Mouse (Mus musculus) midbrain, postnatal 0 days (tissue): ENCODE results near the gene Dcaf17. TPM values are rescaled to one million over a fixed set of nuclear protein-coding genes. Genes with fewer than 3 reads are reported as not detected.

Experiments used
- ATAC-seq: fragments of 200-750 bp; cut with Nextera tagmentation; 2 replicates; pipeline ENCODE4 v1.8.0; 2017; ENCODE audit warnings: moderate number of reproducible peaks, mild to moderate bottlenecking, moderate TSS enrichment, moderate library complexity; ENCODE audit not compliant: low FRiP score
- DNase-seq: peaks from one replicate; pipeline ENCODE4 v3.0.0-alpha.2; 2015; ENCODE audit warnings: low spot score
- H3K27ac ChIP-seq: fragments of 300-500 bp; sonication (generic); 2 replicates; pipeline ENCODE4 v1.5.1; 2014; ENCODE audit warnings: low read depth, mild to moderate bottlenecking, low read length, mixed read lengths
- H3K27me3 ChIP-seq: fragments of 300-500 bp; sonication (generic); 2 replicates; pipeline ENCODE4 v1.6.1; 2014; ENCODE audit warnings: low read length, control low read depth, mixed read lengths; ENCODE audit not compliant: insufficient read depth
- H3K36me3 ChIP-seq: fragments of 300-500 bp; sonication (generic); 2 replicates; pipeline ENCODE4 v1.6.1; 2014; ENCODE audit warnings: low read length, control low read depth, mixed read lengths; ENCODE audit not compliant: insufficient read depth
- H3K4me1 ChIP-seq: fragments of 300-500 bp; sonication (generic); 2 replicates; pipeline ENCODE4 v1.6.1; 2014; ENCODE audit warnings: mild to moderate bottlenecking, control low read depth, antibody characterized with exemption, low read length, mixed read lengths; ENCODE audit not compliant: insufficient read depth
- H3K4me2 ChIP-seq: fragments of 300-500 bp; sonication (generic); 2 replicates; pipeline ENCODE4 v1.6.1; 2014; ENCODE audit warnings: low read depth, mild to moderate bottlenecking, low read length, mixed read lengths; ENCODE audit not compliant: poor library complexity, severe bottlenecking
- H3K4me3 ChIP-seq: fragments of 300-500 bp; sonication (generic); 2 replicates; pipeline ENCODE4 v1.5.1; 2014; ENCODE audit warnings: low read depth, mild to moderate bottlenecking, low read length, moderate library complexity
- H3K9ac ChIP-seq: fragments of 300-500 bp; sonication (generic); replicated peaks from 2 replicates; pipeline ENCODE4 v1.6.1; 2014; ENCODE audit warnings: mild to moderate bottlenecking, low read length, moderate library complexity, mixed read lengths; ENCODE audit not compliant: poor library complexity, severe bottlenecking
- H3K9me3 ChIP-seq: fragments of 300-500 bp; sonication (generic); 2 replicates; pipeline ENCODE4 v1.6.1; 2016; ENCODE audit warnings: low read length, control low read depth
- CTCF ChIP-seq: IDR thresholded peaks from 2 replicates; pipeline ENCODE4 v1.5.1; 2016; ENCODE audit warnings: antibody characterized with exemption, mild to moderate bottlenecking
- WGBS: fragments of 180-500 bp; shearing (Covaris S2); extraction: QIAGEN DNeasy Blood & Tissue Kit; methylation state at CpG from one replicate; pipeline ENCODE4 v1.1.7; 2014; 5-methylcytosine and 5-hydroxymethylcytosine counted together
- polyA plus RNA-seq: library from polyadenylated mRNA; unstranded; fragments of >200 nt; fragmentation: Nextera tagmentation; extraction: Ambion mirVana; gene quantifications from 2 replicates; pipeline ENCODE4 v1.2.1, GENCODE M21; 2015
- total RNA-seq: library from RNA; depleted of rRNA; stranded (reverse); fragments of >200 nt; gene quantifications from 2 replicates; pipeline ENCODE4 v1.2.3, GENCODE M21; 2014

The Dcaf17 gene
- total and polyA plus RNA-seq, 2 experiments from 2014 or later = 10.6 to 23.6 TPM

DNA sequence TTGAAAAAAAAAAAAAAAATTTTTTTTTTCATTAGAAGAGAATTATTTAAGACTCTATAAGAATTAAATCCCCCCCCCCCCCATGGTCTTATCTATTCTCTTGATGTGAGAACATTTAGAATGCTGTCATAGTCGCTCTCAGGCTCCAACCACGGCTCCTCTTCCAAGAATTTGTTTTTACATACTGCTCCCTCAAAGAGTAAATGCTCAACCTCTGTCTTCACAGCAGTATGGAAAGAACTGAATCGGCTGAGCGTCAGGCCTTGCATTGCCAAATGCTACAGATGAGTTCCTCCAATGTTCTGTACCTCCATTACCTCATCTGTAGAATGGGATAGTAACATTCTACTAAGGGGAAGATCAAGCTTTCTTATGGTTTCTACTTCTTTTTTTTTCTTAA, 16.5 kb downstream of the Dcaf17 start:
- no peaks in the 10 kb centered on the region for H3K9me3 ChIP-seq
- no peaks in the 10 kb centered on the region for H3K27me3 ChIP-seq
- H3K27ac ChIP-seq = no peak overlapping the region
- H3K4me2 ChIP-seq = no peak overlapping the region
- peaks cover under 1% of the 10 kb centered on the region; the same call in 1 of the 2 replicates for H3K36me3 ChIP-seq
- H3K9ac ChIP-seq = no peak overlapping the region
- H3K4me3 ChIP-seq = no peak overlapping the region
- DNase-seq = no peak
- WGBS = 95% methylated on average over 4 of the region's 4 CpGs
- ATAC-seq = no peak
- no peaks in the 10 kb centered on the region for H3K4me1 ChIP-seq
- no peak for TF ChIP-seq CTCF

DNA sequence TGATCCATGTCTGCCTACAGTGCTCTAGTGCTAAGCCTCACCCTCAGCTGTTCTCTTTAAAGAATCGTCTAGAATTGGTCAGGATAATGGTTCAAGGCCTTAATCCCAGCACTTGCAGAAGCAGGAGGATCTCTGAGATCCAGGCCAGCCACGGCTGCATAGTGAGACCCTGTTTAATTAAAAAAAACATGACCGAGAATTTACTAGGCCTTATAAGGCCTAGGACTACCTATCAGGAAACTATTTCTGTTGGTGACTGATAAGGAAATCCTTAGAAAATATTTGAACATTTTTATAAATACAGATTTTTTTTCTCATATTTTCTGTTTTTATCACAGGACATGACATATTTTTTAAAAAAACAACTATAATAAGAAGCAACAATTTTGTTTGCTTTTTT, 18.2 kb downstream of the Dcaf17 start:
- no peak overlapping the region for H3K9ac ChIP-seq
- H3K27me3 ChIP-seq = no peaks in the 10 kb centered on the region
- no peak overlapping the region for H3K27ac ChIP-seq
- no peak overlapping the region for H3K4me2 ChIP-seq
- H3K9me3 ChIP-seq = no peaks in the 10 kb centered on the region
- no peak for TF ChIP-seq CTCF
- DNase-seq = no peak
- no peak for ATAC-seq
- no peak overlapping the region for H3K4me3 ChIP-seq
- H3K36me3 ChIP-seq = peaks cover 2% of the 10 kb centered on the region; the same call in 1 of the 2 replicates
- WGBS = 88% methylated on average over 3 of the region's 3 CpGs
- H3K4me1 ChIP-seq = no peaks in the 10 kb centered on the region

DNA sequence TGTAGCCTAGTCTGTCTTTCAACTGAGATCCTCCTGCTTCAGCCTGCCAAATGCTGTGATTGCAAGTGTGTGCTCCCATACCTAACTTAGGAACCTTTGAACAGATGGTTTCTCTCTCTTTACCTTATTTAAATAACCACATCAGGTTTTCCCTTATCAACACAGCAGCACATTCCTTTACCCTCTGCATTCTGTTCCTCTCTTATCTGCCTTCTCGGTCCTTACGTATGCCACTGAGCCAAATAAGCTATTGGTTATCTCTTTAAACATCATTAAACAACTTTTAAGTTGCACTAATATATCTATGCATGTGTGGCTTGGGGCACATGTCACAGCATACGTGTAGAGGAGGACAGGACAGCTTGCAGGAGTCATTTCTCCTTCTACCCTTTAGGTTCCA, 18.7 kb downstream of the Dcaf17 start:
- no peaks in the 10 kb centered on the region for H3K9me3 ChIP-seq
- H3K27ac ChIP-seq = no peak overlapping the region
- WGBS = 97% methylated on average over 3 of the region's 3 CpGs
- TF ChIP-seq CTCF = no peak
- no peak overlapping the region for H3K9ac ChIP-seq
- H3K27me3 ChIP-seq = no peaks in the 10 kb centered on the region
- H3K4me1 ChIP-seq = no peaks in the 10 kb centered on the region
- no peak for ATAC-seq
- no peak for DNase-seq
- H3K4me2 ChIP-seq = no peak overlapping the region
- peaks cover 2% of the 10 kb centered on the region; the same call in 1 of the 2 replicates for H3K36me3 ChIP-seq
- H3K4me3 ChIP-seq = no peak overlapping the region

DNA sequence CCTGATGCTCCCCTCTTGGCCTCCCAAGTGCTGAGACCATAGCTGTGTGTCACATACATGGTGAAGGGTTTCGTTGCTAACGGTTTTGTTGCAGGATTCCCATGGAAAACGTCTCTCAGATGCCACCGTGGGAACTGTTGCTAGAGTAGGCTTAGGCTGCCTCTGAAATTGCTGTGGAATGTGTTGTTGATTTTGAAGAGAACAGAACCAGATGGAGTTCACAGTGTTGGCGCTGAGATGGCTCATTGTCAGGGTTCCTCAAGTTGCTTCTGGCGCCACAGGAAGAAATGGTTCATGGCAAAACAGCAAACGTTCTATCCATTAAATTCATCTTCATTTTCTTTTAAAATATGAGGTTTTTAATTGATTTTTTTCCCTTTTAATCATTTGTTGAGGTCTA, 27.3 kb downstream of the Dcaf17 start:
- Histone ChIP-seq H3K9me3 (no peaks in the 10 kb centered on the region), H3K36me3 (no peaks in the 10 kb centered on the region), H3K4me2 (no peak overlapping the region), H3K4me1 (no peaks in the 10 kb centered on the region), H3K9ac (no peak overlapping the region), H3K27ac (no peak overlapping the region), H3K4me3 (no peak overlapping the region), H3K27me3 (no peaks in the 10 kb centered on the region)
- DNase-seq = no peak
- 89% methylated on average over 7 of the region's 7 CpGs for WGBS
- ATAC-seq = no peak
- no peak for TF ChIP-seq CTCF

DNA sequence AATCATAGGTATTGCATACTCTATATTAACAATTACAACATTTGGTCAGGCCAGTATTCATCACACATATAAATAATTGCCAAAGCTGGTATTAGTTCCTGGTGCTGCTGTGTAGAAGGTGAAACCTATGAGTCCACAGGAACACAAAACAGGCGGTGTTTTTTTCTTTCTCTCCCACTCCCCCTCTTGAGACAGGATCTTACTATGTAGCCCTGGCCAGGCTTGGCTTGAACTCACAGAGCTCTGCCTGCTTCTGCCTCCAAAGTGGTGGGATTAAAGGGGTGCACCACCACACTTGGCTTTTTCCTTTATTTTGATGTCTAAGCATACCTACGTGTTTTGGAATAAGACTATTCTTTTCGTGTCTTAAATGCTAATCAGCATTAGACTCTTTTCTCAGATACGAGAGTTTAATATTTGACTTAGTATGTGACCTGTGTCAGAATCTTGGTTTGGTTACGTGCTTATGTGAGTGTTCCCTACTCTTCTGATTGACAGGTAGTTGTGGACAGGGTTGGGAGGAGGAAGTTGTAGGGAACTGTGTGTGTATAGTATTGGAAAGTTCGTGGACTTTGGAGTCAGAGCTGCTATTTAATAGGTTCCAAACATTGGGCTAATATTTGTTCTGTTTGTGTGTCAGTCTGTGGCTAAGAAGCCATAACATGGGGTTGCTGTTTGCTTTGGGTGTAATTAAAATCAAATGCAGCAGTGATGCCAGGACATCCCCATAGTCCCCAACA, 28.5 kb downstream of the Dcaf17 start:
- H3K4me3 ChIP-seq = no peak overlapping the region
- 93% methylated on average over 6 of the region's 6 CpGs for WGBS
- no peaks in the 10 kb centered on the region for H3K27me3 ChIP-seq
- H3K4me1 ChIP-seq = no peaks in the 10 kb centered on the region
- ATAC-seq (no peak), DNase-seq (no peak)
- no peak for TF ChIP-seq CTCF
- no peaks in the 10 kb centered on the region for H3K9me3 ChIP-seq
- H3K36me3 ChIP-seq = no peaks in the 10 kb centered on the region
- H3K27ac ChIP-seq = no peak overlapping the region
- H3K4me2 ChIP-seq = no peak overlapping the region
- H3K9ac ChIP-seq = no peak overlapping the region

DNA sequence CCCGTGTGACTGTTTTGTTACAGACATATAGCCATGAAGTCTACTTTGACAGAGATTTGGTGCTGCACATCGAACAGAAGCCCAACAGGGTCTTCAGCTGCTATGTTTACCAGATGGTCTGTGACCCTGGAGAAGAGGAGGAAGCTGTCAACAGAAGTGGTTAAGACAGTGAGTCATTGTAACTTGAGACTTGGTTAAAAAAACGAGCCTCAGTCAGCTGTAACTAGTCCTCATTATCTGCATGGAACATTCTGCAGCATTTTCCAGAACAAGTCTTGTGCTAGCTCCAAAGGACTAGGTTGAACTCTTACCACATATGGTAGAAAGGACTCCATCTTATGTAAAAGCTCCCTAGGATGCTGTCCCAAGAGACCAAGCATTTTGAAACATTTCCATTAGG, 34.6 kb downstream of the Dcaf17 start:
- DNase-seq (no peak), ATAC-seq (no peak)
- Histone ChIP-seq H3K4me1 (no peaks in the 10 kb centered on the region), H3K4me3 (no peak overlapping the region), H3K27ac (no peak overlapping the region), H3K9ac (no peak overlapping the region), H3K27me3 (no peaks in the 10 kb centered on the region), H3K36me3 (peaks cover 4% of the 10 kb centered on the region; the same call in 1 of the 2 replicates), H3K4me2 (no peak overlapping the region), H3K9me3 (no peaks in the 10 kb centered on the region)
- no peak for TF ChIP-seq CTCF
- 83% methylated on average over 3 of the region's 3 CpGs for WGBS
